Mouse (Mus musculus): Measurements from ENCODE around the gene Dnmt1. TPM values are rescaled to one million over a fixed set of nuclear protein-coding genes. Genes with fewer than 3 reads are reported as not detected.

Dnmt1 gene
- polyA plus RNA-seq, 1 experiment from 2014 or later = 49.5 TPM

Small RNAs within 50 kb of the gene (microRNA-seq; reads per million reads assigned to microRNA genes)
- gene Mir7081 = not detected

Other genes starting within 250 kb of the Dnmt1 start
- 250 and 269 TPM in 2 replicates for gene Olfm2, start 213.5 kb downstream of the Dnmt1 start, polyA plus RNA-seq (2015; fragmentation: Nextera tagmentation; extraction: Ambion mirVana)
- gene Col5a3, start 144.8 kb downstream of the Dnmt1 start, polyA plus RNA-seq (2015; fragmentation: Nextera tagmentation; extraction: Ambion mirVana) = 1.1 and 1.2 TPM in 2 replicates
- not detected in 2 replicates for gene Rdh8, start 141.4 kb downstream of the Dnmt1 start, polyA plus RNA-seq (2015; fragmentation: Nextera tagmentation; extraction: Ambion mirVana)
- gene A230050P20Rik, start 91.2 kb downstream of the Dnmt1 start, polyA plus RNA-seq (2015; fragmentation: Nextera tagmentation; extraction: Ambion mirVana) = 18.1 and 22.6 TPM in 2 replicates
- gene Angptl6, start 80.2 kb downstream of the Dnmt1 start, polyA plus RNA-seq (2015; fragmentation: Nextera tagmentation; extraction: Ambion mirVana) = 15.6 and 18.1 TPM in 2 replicates
- gene Ppan, start 71.7 kb downstream of the Dnmt1 start, polyA plus RNA-seq (2015; fragmentation: Nextera tagmentation; extraction: Ambion mirVana) = 44.4 and 48.0 TPM in 2 replicates
- 243 and 247 TPM in 2 replicates for gene Eif3g, start 61.3 kb downstream of the Dnmt1 start, polyA plus RNA-seq (2015; fragmentation: Nextera tagmentation; extraction: Ambion mirVana)
- 9.5 and 10.3 TPM in 2 replicates for gene S1pr2, start 16.9 kb upstream of the Dnmt1 start, polyA plus RNA-seq (2015; fragmentation: Nextera tagmentation; extraction: Ambion mirVana)
- gene Mrpl4, start 42.9 kb upstream of the Dnmt1 start, polyA plus RNA-seq (2015; fragmentation: Nextera tagmentation; extraction: Ambion mirVana) = 112 and 114 TPM in 2 replicates
- 3.4 and 5.3 TPM in 2 replicates for gene Icam1, start 56.1 kb upstream of the Dnmt1 start, polyA plus RNA-seq (2015; fragmentation: Nextera tagmentation; extraction: Ambion mirVana)
- 0.27 and 0.29 TPM in 2 replicates for gene Icam4, start 69.5 kb upstream of the Dnmt1 start, polyA plus RNA-seq (2015; fragmentation: Nextera tagmentation; extraction: Ambion mirVana)
- gene Icam5, start 72.2 kb upstream of the Dnmt1 start, polyA plus RNA-seq (2015; fragmentation: Nextera tagmentation; extraction: Ambion mirVana) = 2.8 and 3.2 TPM in 2 replicates
- gene Zglp1, start 107.2 kb upstream of the Dnmt1 start, polyA plus RNA-seq (2015; fragmentation: Nextera tagmentation; extraction: Ambion mirVana) = 1.5 and 2.1 TPM in 2 replicates
- gene Gm49373, start 113.2 kb upstream of the Dnmt1 start, polyA plus RNA-seq (2015; fragmentation: Nextera tagmentation; extraction: Ambion mirVana) = 1.3 and 2.2 TPM in 2 replicates
- gene Fdx1l, start 113.7 kb upstream of the Dnmt1 start, polyA plus RNA-seq (2015; fragmentation: Nextera tagmentation; extraction: Ambion mirVana) = 75.2 and 80.8 TPM in 2 replicates
- gene Gm38431, start 132.1 kb upstream of the Dnmt1 start, polyA plus RNA-seq (2015; fragmentation: Nextera tagmentation; extraction: Ambion mirVana) = 1.3 TPM in 2 replicates
- 25.9 and 35.9 TPM in 2 replicates for gene Raver1, start 132.1 kb upstream of the Dnmt1 start, polyA plus RNA-seq (2015; fragmentation: Nextera tagmentation; extraction: Ambion mirVana)
- gene Tyk2, start 171.4 kb upstream of the Dnmt1 start, polyA plus RNA-seq (2015; fragmentation: Nextera tagmentation; extraction: Ambion mirVana) = 9.5 and 10.5 TPM in 2 replicates
- 204 and 211 TPM in 2 replicates for gene Cdc37, start 190.1 kb upstream of the Dnmt1 start, polyA plus RNA-seq (2015; fragmentation: Nextera tagmentation; extraction: Ambion mirVana)
- gene Pde4a, start 205.8 kb upstream of the Dnmt1 start, polyA plus RNA-seq (2015; fragmentation: Nextera tagmentation; extraction: Ambion mirVana) = 47.7 and 50.5 TPM in 2 replicates